Mouse (Mus musculus) heart, postnatal 14 days (tissue): Measurements from ENCODE around the gene Calr3. TPM values are rescaled to one million over a fixed set of nuclear protein-coding genes. Genes with fewer than 3 reads are reported as not detected.

ENCODE experiments used
- DNase-seq, 2 experiments: peaks; one replicate each; pipeline ENCODE4 v3.0.0; 2021 to 2022
- intact Hi-C: fragments of 180-260 bp; cut with DNase I; formaldehyde crosslinking; loops from one replicate; pipeline ENCODE4 v1.15.1; 2025
- total RNA-seq, 2 experiments: library from RNA; stranded (reverse); gene quantifications; 2 replicates each; pipeline ENCODE4 v1.2.3; 2021

Gene Calr3
- total RNA-seq, 2 experiments from 2014 or later, result 8.1 to 10.5 TPM

- intact Hi-C loops, result loop anchor here (5.0 kb wide), 1 partner anchor 42 kb away; no protein-coding TSS in a partner anchor
- DNase-seq, result no peak
These were observed 1.4 kb upstream of the Calr3 start for GRCm38 (mm10) chr8:72445071-72445470.

- DNase-seq, result no peak
- intact Hi-C loops, result no loop called here
These were observed 302 bp upstream of the Calr3 start for GRCm38 (mm10) chr8:72443994-72444350.

- intact Hi-C loops, result no loop called here
- no peak for DNase-seq
These were observed 5.2 kb downstream of the Calr3 start for GRCm38 (mm10) chr8:72438248-72439015.

- DNase-seq, result peak; percentile 75 to 82
- intact Hi-C loops, result no loop called here
These were observed 8.7 kb downstream of the Calr3 start for GRCm38 (mm10) chr8:72434952-72435351.

GRCm38 (mm10) chr8:72429676-72430075 is 14.0 kb downstream of the Calr3 start:
- DNase-seq, result peak in 1 of 2 experiments; percentile 42
- intact Hi-C loops, result no loop called here

- no peak for DNase-seq
- intact Hi-C loops, result loop anchor here (5.0 kb wide), 2 partner anchors 124 to 139 kb away; partner anchors contain the start of gene Med26
These were observed 20.7 kb downstream of the Calr3 start for GRCm38 (mm10) chr8:72422926-72423325.

GRCm38 (mm10) chr8:72421362-72422335 is 22.0 kb downstream of the Calr3 start, which contains the start of gene Eps15l1:
Eps15l1 (minus strand) TSS chr8:72421460.
- DNase-seq, result peak; percentile 99
- intact Hi-C loops, result loop anchor here (5.0 kb wide), 2 partner anchors 126 to 141 kb away; partner anchors contain the start of gene Med26

GRCm38 (mm10) chr8:72420571-72421361 is 22.9 kb downstream of the Calr3 start:
- intact Hi-C loops, result loop anchor here (5.0 kb wide), 2 partner anchors 127 to 142 kb away; partner anchors contain the start of gene Med26
- DNase-seq, result peak; percentile 64 to 68

GRCm38 (mm10) chr8:72418073-72418472 is 25.6 kb downstream of the Calr3 start:
- DNase-seq, result no peak
- intact Hi-C loops, result no loop called here

GRCm38 (mm10) chr8:72415252-72415651 is 28.4 kb downstream of the Calr3 start:
- DNase-seq, result no peak
- intact Hi-C loops, result no loop called here

- intact Hi-C loops, result no loop called here
- no peak for DNase-seq
These were observed 29.8 kb downstream of the Calr3 start for GRCm38 (mm10) chr8:72413839-72414238.

- no peak for DNase-seq
- intact Hi-C loops, result loop anchor here (10.0 kb wide), 1 partner anchor 335 kb away; no protein-coding TSS in a partner anchor
These were observed 34.2 kb downstream of the Calr3 start for GRCm38 (mm10) chr8:72409443-72409842.

- intact Hi-C loops, result loop anchor here (10.0 kb wide), 1 partner anchor 337 kb away; no protein-coding TSS in a partner anchor
- DNase-seq, result no peak
These were observed 35.8 kb downstream of the Calr3 start for GRCm38 (mm10) chr8:72407878-72408277.

GRCm38 (mm10) chr8:72402981-72403380 is 40.7 kb downstream of the Calr3 start:
- intact Hi-C loops, result loop anchor here (10.0 kb wide), 1 partner anchor 342 kb away; no protein-coding TSS in a partner anchor
- DNase-seq, result no peak

- intact Hi-C loops, result loop anchor here (10.0 kb wide), 1 partner anchor 343 kb away; no protein-coding TSS in a partner anchor
- DNase-seq, result no peak
These were observed 42.3 kb downstream of the Calr3 start for GRCm38 (mm10) chr8:72401381-72401780.

GRCm38 (mm10) chr8:72385737-72386136 is 57.9 kb downstream of the Calr3 start:
- intact Hi-C loops, result no loop called here
- DNase-seq, result no peak

GRCm38 (mm10) chr8:72382395-72382794 is 61.3 kb downstream of the Calr3 start:
- intact Hi-C loops, result no loop called here
- peak in 1 of 2 experiments; percentile 21 for DNase-seq

GRCm38 (mm10) chr8:72380656-72381055 is 63.0 kb downstream of the Calr3 start:
- intact Hi-C loops, result no loop called here
- no peak for DNase-seq

- intact Hi-C loops, result no loop called here
- DNase-seq, result no peak
These were observed 66.8 kb downstream of the Calr3 start for GRCm38 (mm10) chr8:72376900-72377299.

- DNase-seq, result no peak
- intact Hi-C loops, result no loop called here
These were observed 67.4 kb downstream of the Calr3 start for GRCm38 (mm10) chr8:72376309-72376708.
